Mouse (Mus musculus) ES-Bruce4 (cell line): ENCODE measurements at regions not wholly inside any gene's neighbourhood (a gene's known extent, or its start where the extent isn't known, plus 50 kb on each side); places are given as distances from the start of the nearest gene placed in this dataset.

ENCODE experiments used
- H3K27ac ChIP-seq: 2 replicates; pipeline ENCODE4 v1.5.1; 2012; ENCODE audit warnings: low read length, inconsistent platforms; ENCODE audit not compliant: insufficient read depth
- H3K27me3 ChIP-seq: 2 replicates; pipeline ENCODE4 v1.6.1; 2012; ENCODE audit warnings: mild to moderate bottlenecking, low read length, inconsistent platforms; ENCODE audit not compliant: control insufficient read depth, poor library complexity, insufficient read depth, severe bottlenecking
- H3K36me3 ChIP-seq: 2 replicates; pipeline ENCODE4 v1.6.1; 2012; ENCODE audit warnings: inconsistent platforms, mild to moderate bottlenecking, low read length, moderate library complexity; ENCODE audit not compliant: control insufficient read depth, poor library complexity, insufficient read depth, severe bottlenecking
- H3K4me1 ChIP-seq: one replicate; pipeline ENCODE4 v1.8.1; 2011; ENCODE audit warnings: low read length; ENCODE audit not compliant: control insufficient read depth, insufficient read depth
- H3K4me3 ChIP-seq: 2 replicates; pipeline ENCODE4 v1.5.1; 2011; ENCODE audit warnings: low read depth, mild to moderate bottlenecking, low read length
- H3K9ac ChIP-seq: 2 replicates; pipeline ENCODE4 v1.6.1; 2012; ENCODE audit warnings: low read depth, mild to moderate bottlenecking, inconsistent platforms; ENCODE audit not compliant: poor library complexity, severe bottlenecking
- H3K9me3 ChIP-seq: replicated peaks from 2 replicates; pipeline ENCODE4 v1.6.1; 2012; ENCODE audit warnings: mild to moderate bottlenecking, low read length, inconsistent platforms; ENCODE audit not compliant: control insufficient read depth, poor library complexity, insufficient read depth, severe bottlenecking
- CTCF ChIP-seq: IDR thresholded peaks from one replicate; pipeline ENCODE4 v1.8.1; 2011; ENCODE audit warnings: low read depth, low read length
- EP300 ChIP-seq: IDR thresholded peaks from 2 replicates; pipeline ENCODE4 v1.6.1; 2011; ENCODE audit warnings: low read depth, low read length; ENCODE audit not compliant: insufficient read depth
- POLR2A ChIP-seq: IDR thresholded peaks from one replicate; pipeline ENCODE4 v1.8.1; 2011; ENCODE audit warnings: low read length; ENCODE audit not compliant: insufficient read depth

- TF ChIP-seq POLR2A (no peak), CTCF (no peak), EP300 (no peak)
- Histone ChIP-seq H3K4me3 (no peak overlapping the region), H3K4me1 (peaks cover 2% of the 10 kb centered on the region), H3K27me3 (no peaks in the 10 kb centered on the region; the same call in 1 of the 2 replicates), H3K9ac (no peak overlapping the region), H3K9me3 (no peaks in the 10 kb centered on the region), H3K36me3 (no peaks in the 10 kb centered on the region), H3K27ac (no peak overlapping the region)
Observed at GRCm38 (mm10) chr14:76359837-76360410, 54.8 kb upstream of the Tsc22d1 start.

DNA sequence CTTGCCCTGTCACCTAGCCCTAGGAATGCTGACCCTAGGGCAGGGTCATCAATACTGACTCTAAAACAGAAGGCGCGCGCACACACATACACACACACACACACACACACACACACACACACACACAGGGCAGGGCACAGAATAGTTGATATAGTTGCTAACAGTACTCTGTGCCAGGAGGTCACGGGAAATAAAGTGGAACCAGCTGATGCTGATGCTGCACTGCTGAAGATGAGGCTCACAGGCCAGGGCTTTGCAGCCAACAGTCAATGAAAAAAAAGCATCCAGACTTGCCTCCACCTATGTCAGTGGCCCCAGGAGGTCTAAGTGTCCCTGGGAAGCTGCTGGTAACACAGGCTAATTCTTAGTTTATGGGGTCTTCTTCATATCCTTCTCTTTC lies 50.7 kb upstream of the Tsc22d1 start:
- no peak overlapping the region for H3K27ac ChIP-seq
- H3K9me3 ChIP-seq = no peaks in the 10 kb centered on the region
- H3K36me3 ChIP-seq = no peaks in the 10 kb centered on the region
- no peak overlapping the region for H3K4me3 ChIP-seq
- no peaks in the 10 kb centered on the region for H3K4me1 ChIP-seq
- TF ChIP-seq CTCF (no peak), POLR2A (no peak), EP300 (no peak)
- H3K9ac ChIP-seq = no peak overlapping the region
- H3K27me3 ChIP-seq = no peaks in the 10 kb centered on the region; the same call in none of the 2 replicates
